Mouse (Mus musculus) ES-E14 (cell line): ENCODE measurements around the gene Ppp1r26.

Source experiments
- ZC3H11A ChIP-seq: IDR thresholded peaks from 2 replicates; pipeline ENCODE4 v1.6.1; 2012; ENCODE audit warnings: low read depth, mild to moderate bottlenecking, inconsistent platforms, low read length, borderline replicate concordance
- ZNF384 ChIP-seq: IDR thresholded peaks from 2 replicates; pipeline ENCODE4 v1.6.1; 2012; ENCODE audit warnings: low read depth, low read length, inconsistent platforms

- TF ChIP-seq ZNF384: no peak
- TF ChIP-seq ZC3H11A: no peak
These were observed 11.2 kb upstream of the Ppp1r26 start for GRCm38 (mm10) chr2:28435401-28435800.
